Mouse (Mus musculus): ENCODE results near the gene Fbxo46. TPM values are rescaled to one million over a fixed set of nuclear protein-coding genes. Genes with fewer than 3 reads are reported as not detected.
"Not testable (repeated sequence)": the region's sequence is repeated elsewhere in the genome, so short reads cannot be mapped to it uniquely, and the experiment has no call there.

The Fbxo46 gene
- 16.4 and 17.7 TPM in 2 replicates for polyA plus RNA-seq (2015; fragmentation: Nextera tagmentation; extraction: Ambion mirVana)

- Histone ChIP-seq H3K27ac (ENCODE audit: low read depth, low read length) (peak within 1 kb of the TSS; percentile 54), H3K4me2 (ENCODE audit: low read length) (peak within 1 kb of the TSS; percentile 67)
These were observed at the start of gene Fbxo46 for GRCm38 (mm10) chr7:19119631-19120429. Fbxo46 (plus strand) TSS chr7:19119859.

GRCm38 (mm10) chr7:19071024-19071423, 48.6 kb upstream of the Fbxo46 start:
- 63% methylated on average over 3 of the region's 3 CpGs for WGBS
- not testable (repeated sequence) for H3K9ac ChIP-seq (ENCODE audit: low read depth, low read length)

More at GRCm38 (mm10) chr7:19119631-19120429, at the start of gene Fbxo46:
- Histone ChIP-seq H3K27me3 (replicated peaks; ENCODE audit: control insufficient read depth, insufficient read depth, low read length) (no peaks in the 10 kb centered on the region), H3K9ac (ENCODE audit: low read depth, low read length) (peak within 1 kb of the TSS; percentile 78), H3K4me1 (ENCODE audit: control insufficient read depth, insufficient read depth, low read depth, low read length) (peaks cover 20% of the 10 kb centered on the region), H3K9me3 (ENCODE audit: control insufficient read depth, low read length) (no peaks in the 10 kb centered on the region), H3K36me3 (ENCODE audit: control insufficient read depth, insufficient read depth, low read length) (no peaks in the 10 kb centered on the region), H3K4me3 (ENCODE audit: low read length) (peak within 1 kb of the TSS; percentile 73)
- peak; percentile 93 for ATAC-seq
- WGBS: 2% methylated on average over 34 of the region's 34 CpGs

GRCm38 (mm10) chr7:19073504-19073903, 46.2 kb upstream of the Fbxo46 start:
- no peak overlapping the region for H3K4me2 ChIP-seq (ENCODE audit: low read length)
- no peaks in the 10 kb centered on the region for H3K27me3 ChIP-seq (replicated peaks; ENCODE audit: control insufficient read depth, insufficient read depth, low read length)
- 0 out of 2 replicates have a peak, but pooled peaks cover 6% of the 10 kb centered on the region for H3K36me3 ChIP-seq (ENCODE audit: control insufficient read depth, insufficient read depth, low read length)
- no peak overlapping the region for H3K9ac ChIP-seq (ENCODE audit: low read depth, low read length)
- no peak overlapping the region for H3K27ac ChIP-seq (ENCODE audit: low read depth, low read length)
- WGBS: 85% methylated on average over 9 of the region's 9 CpGs
- no peaks in the 10 kb centered on the region for H3K9me3 ChIP-seq (ENCODE audit: control insufficient read depth, low read length)
- H3K4me3 ChIP-seq (ENCODE audit: low read length): no peak overlapping the region
- H3K4me1 ChIP-seq (ENCODE audit: control insufficient read depth, insufficient read depth, low read depth, low read length): peaks cover 16% of the 10 kb centered on the region
- ATAC-seq: no peak

More at GRCm38 (mm10) chr7:19071024-19071423, 48.6 kb upstream of the Fbxo46 start:
- H3K4me1 ChIP-seq (ENCODE audit: control insufficient read depth, insufficient read depth, low read depth, low read length); H3K4me2 ChIP-seq (ENCODE audit: low read length); H3K36me3 ChIP-seq (ENCODE audit: control insufficient read depth, insufficient read depth, low read length); H3K9me3 ChIP-seq (ENCODE audit: control insufficient read depth, low read length); H3K27ac ChIP-seq (ENCODE audit: low read depth, low read length); ATAC-seq; H3K4me3 ChIP-seq (ENCODE audit: low read length); H3K27me3 ChIP-seq (replicated peaks; ENCODE audit: control insufficient read depth, insufficient read depth, low read length): not testable (repeated sequence)

- H3K9me3 ChIP-seq (ENCODE audit: control insufficient read depth, low read length): no peaks in the 10 kb centered on the region
- H3K4me3 ChIP-seq (ENCODE audit: low read length): no peak overlapping the region
- ATAC-seq: no peak
- no peak overlapping the region for H3K9ac ChIP-seq (ENCODE audit: low read depth, low read length)
- peaks cover 16% of the 10 kb centered on the region for H3K4me1 ChIP-seq (ENCODE audit: control insufficient read depth, insufficient read depth, low read depth, low read length)
- no peak overlapping the region for H3K4me2 ChIP-seq (ENCODE audit: low read length)
- H3K27me3 ChIP-seq (replicated peaks; ENCODE audit: control insufficient read depth, insufficient read depth, low read length): no peaks in the 10 kb centered on the region
- WGBS: 94% methylated on average over 6 of the region's 6 CpGs
- H3K27ac ChIP-seq (ENCODE audit: low read depth, low read length): no peak overlapping the region
- H3K36me3 ChIP-seq (ENCODE audit: control insufficient read depth, insufficient read depth, low read length): peaks cover 7% of the 10 kb centered on the region; the same call in 1 of the 2 replicates
These were observed 45.2 kb upstream of the Fbxo46 start for GRCm38 (mm10) chr7:19074494-19074893.

GRCm38 (mm10) chr7:19075231-19075630, 44.4 kb upstream of the Fbxo46 start:
- peak overlapping the region; percentile 100; the same call in 1 of the 2 replicates for H3K9ac ChIP-seq (ENCODE audit: low read depth, low read length)
- peak overlapping the region; percentile 95 for H3K4me3 ChIP-seq (ENCODE audit: low read length)
- peaks cover 16% of the 10 kb centered on the region for H3K4me1 ChIP-seq (ENCODE audit: control insufficient read depth, insufficient read depth, low read depth, low read length)
- 57% methylated on average over 5 of the region's 5 CpGs for WGBS
- H3K4me2 ChIP-seq (ENCODE audit: low read length): peak overlapping the region; percentile 63
- H3K27ac ChIP-seq (ENCODE audit: low read depth, low read length): peak overlapping the region; percentile 67
- ATAC-seq: no peak
- no peaks in the 10 kb centered on the region for H3K9me3 ChIP-seq (ENCODE audit: control insufficient read depth, low read length)
- no peaks in the 10 kb centered on the region for H3K27me3 ChIP-seq (replicated peaks; ENCODE audit: control insufficient read depth, insufficient read depth, low read length)
- peaks cover 12% of the 10 kb centered on the region; the same call in 1 of the 2 replicates for H3K36me3 ChIP-seq (ENCODE audit: control insufficient read depth, insufficient read depth, low read length)

GRCm38 (mm10) chr7:19075723-19076585, 43.7 kb upstream of the Fbxo46 start, which contains the start of gene Dmwd:
Dmwd (plus strand) TSS chr7:19076227.
- Histone ChIP-seq H3K27me3 (replicated peaks; ENCODE audit: control insufficient read depth, insufficient read depth, low read length) (no peaks in the 10 kb centered on the region), H3K9ac (ENCODE audit: low read depth, low read length) (peak within 1 kb of the TSS; percentile 100), H3K4me1 (ENCODE audit: control insufficient read depth, insufficient read depth, low read depth, low read length) (peaks cover 16% of the 10 kb centered on the region), H3K36me3 (ENCODE audit: control insufficient read depth, insufficient read depth, low read length) (peaks cover 18% of the 10 kb centered on the region; the same call in 1 of the 2 replicates), H3K27ac (ENCODE audit: low read depth, low read length) (peak within 1 kb of the TSS; percentile 84), H3K4me2 (ENCODE audit: low read length) (peak within 1 kb of the TSS; percentile 90), H3K4me3 (ENCODE audit: low read length) (peak within 1 kb of the TSS; percentile 95), H3K9me3 (ENCODE audit: control insufficient read depth, low read length) (no peaks in the 10 kb centered on the region)
- 1% methylated on average over 69 of the region's 91 CpGs for WGBS
- peak; percentile 98 for ATAC-seq

- Histone ChIP-seq H3K9ac (ENCODE audit: low read depth, low read length) (peak overlapping the region; percentile 100), H3K36me3 (ENCODE audit: control insufficient read depth, insufficient read depth, low read length) (peaks cover 24% of the 10 kb centered on the region; the same call in 1 of the 2 replicates), H3K4me3 (ENCODE audit: low read length) (peak overlapping the region; percentile 95), H3K9me3 (ENCODE audit: control insufficient read depth, low read length) (no peaks in the 10 kb centered on the region), H3K4me1 (ENCODE audit: control insufficient read depth, insufficient read depth, low read depth, low read length) (peaks cover 16% of the 10 kb centered on the region), H3K27ac (ENCODE audit: low read depth, low read length) (peak overlapping the region; percentile 84), H3K4me2 (ENCODE audit: low read length) (peak overlapping the region; percentile 90), H3K27me3 (replicated peaks; ENCODE audit: control insufficient read depth, insufficient read depth, low read length) (no peaks in the 10 kb centered on the region)
- WGBS: under 1% methylated on average over 22 of the region's 22 CpGs
- no peak for ATAC-seq
These were observed 43.1 kb upstream of the Fbxo46 start for GRCm38 (mm10) chr7:19076586-19076991.

GRCm38 (mm10) chr7:19077761-19078160, 41.9 kb upstream of the Fbxo46 start:
- Histone ChIP-seq H3K9ac (ENCODE audit: low read depth, low read length) (no peak overlapping the region; the same call in 1 of the 2 replicates), H3K4me3 (ENCODE audit: low read length) (peak overlapping the region; percentile 95), H3K4me1 (ENCODE audit: control insufficient read depth, insufficient read depth, low read depth, low read length) (peaks cover 16% of the 10 kb centered on the region), H3K27me3 (replicated peaks; ENCODE audit: control insufficient read depth, insufficient read depth, low read length) (no peaks in the 10 kb centered on the region), H3K9me3 (ENCODE audit: control insufficient read depth, low read length) (no peaks in the 10 kb centered on the region), H3K36me3 (ENCODE audit: control insufficient read depth, insufficient read depth, low read length) (peaks cover 35% of the 10 kb centered on the region), H3K27ac (ENCODE audit: low read depth, low read length) (no peak overlapping the region), H3K4me2 (ENCODE audit: low read length) (peak overlapping the region; percentile 90)
- no peak for ATAC-seq
- 76% methylated on average over 14 of the region's 14 CpGs for WGBS

All from hindbrain, embryonic 16.5 days (tissue).